Mouse (Mus musculus) MN1 (cell line): ENCODE results near the gene Dgki.

Experiments
- DNase-seq: peaks from one replicate; pipeline ENCODE4 v3.0.0-alpha.2; 2016; ENCODE audit warnings: low spot score

Gene Dgki

DNA sequence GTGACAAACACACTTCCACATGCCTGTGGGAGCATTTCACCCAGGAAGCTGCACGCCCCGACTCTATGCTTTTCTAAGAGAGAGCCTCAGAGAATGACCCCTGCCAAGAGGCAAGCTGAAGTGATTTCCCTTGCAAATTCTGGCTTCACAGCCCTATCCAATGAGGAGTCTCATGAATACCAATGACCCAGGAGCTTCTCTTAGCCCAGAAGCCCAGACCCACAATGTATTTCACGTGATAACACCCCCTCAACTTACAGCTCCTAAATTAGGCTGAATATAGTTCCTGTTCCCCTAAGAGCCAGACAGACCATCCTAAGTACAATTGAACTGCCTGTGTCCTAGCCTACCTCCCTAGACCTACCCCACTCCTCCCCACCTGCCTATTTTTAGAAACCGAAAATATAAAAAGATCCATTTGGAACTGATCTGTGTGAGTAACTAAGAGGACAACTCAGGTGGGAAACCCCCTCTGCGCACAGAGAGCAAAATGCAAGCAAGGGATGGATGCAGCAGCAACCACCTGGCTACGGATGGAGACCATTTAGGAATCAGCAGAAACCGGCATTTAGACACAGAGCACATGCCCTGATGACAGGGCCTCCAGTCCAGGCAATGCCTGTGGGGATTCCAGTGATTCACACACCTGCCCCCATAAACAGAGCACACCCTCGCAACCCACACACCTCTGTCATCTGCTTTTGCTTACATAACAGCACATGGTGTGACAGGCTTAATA, 2.1 kb downstream of the Dgki start:
- DNase-seq: no peak

DNA sequence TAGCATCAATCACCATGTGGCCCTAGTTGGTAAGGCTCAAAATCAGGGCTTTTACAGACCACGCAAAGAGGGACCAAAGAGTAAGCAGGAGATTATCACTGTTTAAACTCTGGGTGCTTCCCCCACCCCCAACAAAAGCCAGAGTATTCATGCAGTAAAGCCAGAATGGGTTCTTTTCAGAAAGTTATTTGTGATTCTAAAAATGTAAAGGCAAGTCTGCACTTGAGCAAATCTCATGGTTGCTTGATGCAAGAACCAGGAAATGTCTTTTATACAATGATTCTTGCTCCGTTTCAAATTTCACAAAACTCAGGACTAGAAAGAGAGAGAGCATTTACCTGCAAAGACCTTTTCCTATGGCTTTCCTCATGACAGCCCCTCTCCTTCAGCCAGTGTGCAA, 7.9 kb downstream of the Dgki start:
- no peak for DNase-seq

DNA sequence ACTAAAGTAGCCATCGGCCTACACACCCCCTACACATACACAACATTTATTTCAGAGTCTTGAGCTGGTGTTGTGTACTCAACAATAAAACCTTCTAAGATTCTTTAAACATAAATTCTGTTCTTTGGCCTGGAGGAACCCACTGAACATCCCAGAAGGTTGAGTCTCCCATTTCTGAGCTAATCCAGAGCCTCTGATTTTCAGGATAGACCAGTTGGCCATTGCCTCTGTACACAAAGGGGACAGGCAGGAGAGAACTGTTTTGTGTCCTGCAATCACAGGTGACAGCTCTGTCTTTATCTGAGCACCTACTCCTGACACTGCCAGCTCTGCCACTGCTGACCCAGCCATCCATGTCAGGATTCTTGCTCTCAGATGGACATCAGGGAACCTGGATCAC, 8.8 kb downstream of the Dgki start:
- no peak for DNase-seq

DNA sequence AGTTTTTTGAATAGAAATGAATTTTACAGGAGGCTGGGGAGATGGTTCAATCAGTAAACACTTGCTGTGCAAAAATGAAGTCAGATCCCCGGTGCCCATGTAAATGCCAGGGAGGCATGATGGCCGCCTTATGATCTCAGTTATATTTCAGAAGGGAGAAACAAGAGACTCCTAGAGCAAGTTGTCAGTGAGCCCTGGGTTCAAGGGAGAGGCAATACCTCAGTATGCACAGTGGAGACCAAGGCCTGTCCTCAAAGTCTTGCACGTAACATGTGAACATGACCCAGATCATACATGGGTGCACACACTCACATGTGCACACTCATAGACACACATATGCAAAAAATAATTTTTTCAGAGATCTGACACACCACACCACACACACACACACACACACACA, 9.3 kb downstream of the Dgki start:
- DNase-seq: no peak

DNA sequence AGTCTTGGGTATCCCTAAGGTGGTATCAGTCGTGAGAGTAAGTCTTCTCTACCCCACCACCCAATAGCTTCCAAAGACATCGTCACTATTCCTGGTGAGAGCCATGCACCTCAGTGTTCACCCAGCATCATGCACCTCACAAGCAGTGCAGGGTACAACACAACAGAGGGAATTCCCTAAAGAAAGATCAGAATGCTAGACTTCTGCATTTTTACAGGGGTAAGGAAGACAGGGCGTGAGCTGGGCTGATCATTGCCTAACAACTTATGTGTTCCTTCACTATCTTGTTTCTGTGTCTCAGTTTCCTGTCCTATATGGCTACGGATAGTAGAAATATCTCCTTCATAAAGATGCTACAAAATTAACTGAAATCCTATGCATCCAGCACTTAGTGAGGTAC, 13.8 kb downstream of the Dgki start:
- no peak for DNase-seq

DNA sequence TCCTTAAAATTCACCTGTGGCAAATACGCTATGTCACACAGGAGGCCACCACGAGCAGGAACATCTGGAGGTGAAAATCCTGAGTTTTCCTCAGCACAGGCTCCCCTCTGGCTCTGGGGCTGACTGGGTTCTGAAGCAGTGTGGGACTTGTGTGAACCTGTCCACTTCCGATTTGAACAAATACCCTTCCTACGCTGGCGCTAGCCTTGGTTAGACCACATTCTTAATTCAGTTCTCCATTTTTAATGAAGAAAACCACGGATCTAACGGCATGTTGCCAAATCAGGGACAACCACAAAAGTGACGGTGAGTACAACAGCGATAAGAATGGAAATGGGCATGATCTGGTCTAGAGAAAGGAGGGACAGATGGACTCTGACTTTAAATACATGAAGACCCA, 15.1 kb downstream of the Dgki start:
- no peak for DNase-seq

DNA sequence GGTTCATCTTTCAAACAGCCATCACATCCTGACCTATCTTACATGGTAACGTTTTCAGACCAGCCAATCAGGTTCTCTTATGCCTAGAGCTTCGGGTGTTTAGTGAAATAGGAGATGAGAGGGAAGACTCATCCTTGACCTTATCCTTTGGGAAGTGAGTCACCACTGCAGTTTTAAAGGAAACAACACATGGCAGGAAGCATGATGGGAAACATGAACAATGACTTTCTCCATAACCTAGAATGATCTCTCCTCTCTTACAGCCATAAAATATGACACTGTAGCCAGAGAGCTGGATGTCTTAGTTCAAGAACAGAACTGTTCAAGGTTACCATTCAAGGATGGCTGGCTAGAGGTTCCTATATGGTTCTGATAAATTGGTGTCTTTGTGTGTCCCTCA, 16.6 kb downstream of the Dgki start:
- no peak for DNase-seq

DNA sequence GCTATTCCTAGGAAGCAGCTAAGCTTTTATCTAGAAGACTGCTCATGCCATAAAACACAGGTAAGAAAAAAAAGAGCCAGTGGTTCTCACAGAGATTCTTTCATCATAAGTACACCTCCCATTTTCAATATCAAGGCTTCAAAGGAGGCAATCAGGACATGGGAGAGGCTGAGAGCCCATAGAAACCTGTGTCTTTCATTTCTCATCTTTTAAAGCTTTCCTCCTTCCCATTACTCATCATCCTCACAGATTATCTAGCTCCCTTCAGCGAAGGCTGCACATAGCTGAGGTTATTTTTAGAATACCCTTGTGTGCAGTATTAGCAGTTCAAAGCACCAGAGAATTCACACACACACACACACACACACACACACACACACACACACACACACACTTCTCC, 17.3 kb downstream of the Dgki start:
- no peak for DNase-seq

DNA sequence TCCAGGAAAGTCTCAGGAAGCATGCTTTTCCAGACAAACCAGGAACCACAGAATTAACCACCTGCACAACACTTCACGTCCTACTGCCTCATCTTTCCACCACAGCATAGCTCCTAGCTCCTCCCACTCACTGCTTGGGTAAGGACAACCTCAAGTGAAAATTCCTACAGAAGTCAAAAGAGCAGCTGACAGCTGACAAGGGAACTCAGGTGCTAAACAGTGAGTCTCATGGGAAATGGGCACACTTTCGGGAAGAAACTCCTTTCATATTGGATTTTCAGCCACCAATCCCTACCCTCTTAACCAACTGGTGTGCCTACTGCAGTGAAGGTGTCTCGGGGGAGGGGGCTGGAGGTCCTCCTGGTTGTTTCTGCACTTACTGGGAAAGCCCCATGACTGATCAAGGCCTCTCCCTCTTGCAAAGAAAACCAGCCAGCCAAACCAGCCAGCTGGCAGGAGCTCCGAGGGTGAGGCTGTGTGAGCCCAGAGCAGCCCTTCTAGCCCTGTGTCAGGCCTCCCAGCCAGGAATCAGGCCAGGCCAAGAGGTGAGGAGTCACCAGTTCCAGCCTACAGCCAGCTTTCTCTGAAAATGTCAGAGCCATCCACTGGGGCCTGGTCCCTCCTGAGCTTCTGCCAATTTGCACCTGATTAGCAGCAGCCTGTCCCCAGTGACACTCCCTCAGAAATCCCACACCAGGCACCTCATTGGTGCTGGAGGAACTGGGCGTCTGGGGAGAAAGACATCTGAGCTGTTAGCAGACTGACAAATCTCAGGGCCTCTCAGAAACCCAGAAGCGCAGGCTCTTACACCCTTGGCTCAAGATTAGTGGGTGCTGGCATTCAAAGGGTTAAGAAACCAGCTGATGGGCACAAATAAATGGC, 22.9 kb downstream of the Dgki start:
- DNase-seq: peak; percentile 68

DNA sequence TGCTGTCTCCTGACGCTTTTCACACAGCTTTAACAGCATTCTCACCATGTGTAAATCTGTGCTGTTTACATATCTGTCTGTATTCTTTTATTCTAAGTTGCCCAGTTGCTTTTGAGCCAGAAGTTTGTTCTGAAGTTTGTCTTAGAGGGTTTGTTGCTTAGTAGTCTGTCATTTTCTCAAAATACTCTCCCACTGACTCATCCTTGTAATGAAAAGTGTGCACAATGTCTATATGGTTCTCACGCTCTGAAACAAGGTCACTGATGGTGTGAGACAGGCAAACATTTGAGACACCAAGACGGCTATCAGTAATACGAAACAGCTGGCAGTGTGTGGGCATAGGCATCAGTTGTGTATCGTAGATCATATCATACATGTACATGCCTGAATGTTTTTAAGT, 23.8 kb downstream of the Dgki start:
- DNase-seq: no peak

DNA sequence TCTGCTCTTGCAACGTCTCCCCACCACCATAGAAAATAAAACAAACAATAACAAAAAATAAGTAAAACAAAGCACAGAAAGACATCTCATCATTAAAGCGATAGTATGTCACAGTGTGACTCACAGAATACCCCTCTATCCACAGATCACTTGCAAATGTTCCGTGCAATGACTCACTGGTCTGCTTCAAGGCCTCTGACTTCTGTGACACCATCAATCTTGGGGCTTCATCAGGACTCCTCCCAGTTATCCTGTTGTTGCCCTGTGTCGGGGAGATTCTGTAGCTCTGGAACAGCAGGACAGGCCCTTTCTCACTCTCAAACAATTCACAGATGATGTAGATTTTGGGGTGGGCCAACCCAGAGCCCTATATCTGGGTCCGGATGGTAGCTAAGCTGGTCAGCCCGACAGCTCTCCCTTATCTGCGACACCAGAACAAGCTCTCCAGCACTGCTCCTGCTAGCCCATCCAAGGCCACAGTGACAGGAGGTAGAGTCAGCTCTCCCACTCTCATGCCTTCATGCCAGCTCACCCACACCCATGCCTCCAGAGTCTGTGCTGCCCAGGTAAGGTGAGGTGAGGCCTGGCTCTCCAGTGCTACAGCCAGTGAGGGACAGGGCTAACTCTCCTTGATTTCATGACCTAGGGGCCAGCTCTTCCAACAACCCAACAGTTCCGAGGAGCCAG, 28.9 kb downstream of the Dgki start:
- DNase-seq: peak; percentile 35

DNA sequence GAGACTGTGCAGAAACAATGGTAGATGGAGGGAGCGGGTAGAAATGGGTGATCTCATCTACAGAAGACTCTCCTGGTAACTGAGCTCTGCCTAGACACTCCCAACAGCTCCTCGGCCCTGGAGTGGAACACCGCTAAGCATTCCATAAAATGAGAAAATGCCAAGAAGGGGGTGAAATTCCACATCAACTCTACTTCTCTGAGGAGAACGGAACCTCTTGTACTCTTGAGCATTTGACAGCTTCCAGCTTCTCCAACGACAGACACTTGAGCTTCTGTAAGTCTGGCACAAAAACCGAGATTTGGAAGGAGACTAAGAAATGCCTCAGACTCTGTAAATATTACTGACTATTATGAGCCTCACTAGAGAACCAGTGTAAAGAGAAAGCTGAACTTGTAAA, 31.4 kb downstream of the Dgki start:
- no peak for DNase-seq

DNA sequence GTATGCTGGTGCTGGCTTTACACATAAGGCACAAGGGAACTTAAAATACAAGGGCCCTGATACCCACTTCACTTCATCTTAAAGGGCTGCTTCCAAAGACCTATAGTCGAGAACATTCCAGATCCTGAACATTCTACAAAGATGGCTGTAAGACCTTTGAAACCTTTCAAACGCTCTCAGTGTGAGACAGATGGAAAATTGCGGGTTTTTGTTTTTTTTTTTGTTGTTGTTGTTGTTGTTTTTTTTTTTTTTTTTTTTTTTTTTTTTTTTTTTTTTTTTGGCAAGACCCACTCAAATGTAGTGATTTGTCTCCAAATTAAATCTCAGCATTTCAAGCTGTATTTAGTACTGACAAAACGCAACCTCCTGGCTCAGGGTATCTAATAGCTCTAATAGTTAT, 32.0 kb downstream of the Dgki start:
- no peak for DNase-seq

DNA sequence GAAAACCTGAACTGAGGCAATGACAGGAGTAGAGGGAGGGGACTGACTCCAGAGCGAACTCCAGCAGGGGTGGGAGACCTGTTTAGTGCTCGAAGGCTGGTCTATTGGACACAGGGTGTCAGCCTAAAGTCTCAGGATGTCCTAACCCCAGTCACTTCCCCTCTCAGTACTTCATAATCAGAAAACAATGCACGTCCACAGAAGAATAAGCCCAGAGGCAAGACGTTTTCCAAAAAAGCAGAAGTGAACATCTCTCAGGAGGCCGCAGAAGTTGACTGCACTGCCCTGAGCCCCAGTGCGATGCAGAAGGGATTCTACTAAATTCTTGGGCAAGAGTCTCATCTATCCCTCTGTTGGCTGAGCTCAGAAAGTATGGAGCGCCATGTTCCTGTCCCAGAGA, 37.5 kb downstream of the Dgki start:
- DNase-seq: no peak

DNA sequence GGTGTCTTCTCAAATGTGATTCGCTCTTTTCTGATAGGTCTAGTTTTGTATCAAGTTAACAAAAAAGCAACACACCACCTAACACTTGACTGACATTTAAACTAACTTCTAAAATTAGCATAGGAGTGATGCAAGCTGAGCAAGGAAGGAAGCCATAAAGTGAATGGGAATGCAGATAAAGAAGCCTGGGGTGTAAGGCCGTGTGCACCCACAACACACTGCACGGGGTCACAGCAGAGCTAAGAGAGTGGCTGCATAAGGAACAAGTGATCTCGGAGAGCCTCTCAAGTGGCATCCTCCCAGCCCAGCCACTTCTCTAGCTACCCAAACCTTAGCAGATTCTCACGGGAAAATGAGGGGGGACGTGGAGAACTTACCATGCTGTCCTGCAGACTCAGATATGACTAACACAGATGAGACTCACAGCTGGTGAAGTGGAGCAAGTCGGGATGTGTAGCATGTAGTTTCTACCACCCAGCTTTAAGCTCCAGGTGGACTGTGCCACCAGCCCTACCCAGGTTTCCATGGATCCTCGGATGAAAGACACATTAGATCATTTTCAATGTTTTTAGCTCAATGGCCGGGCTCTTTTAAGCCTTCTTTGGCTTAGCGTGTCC, 38.6 kb downstream of the Dgki start:
- DNase-seq: no peak

DNA sequence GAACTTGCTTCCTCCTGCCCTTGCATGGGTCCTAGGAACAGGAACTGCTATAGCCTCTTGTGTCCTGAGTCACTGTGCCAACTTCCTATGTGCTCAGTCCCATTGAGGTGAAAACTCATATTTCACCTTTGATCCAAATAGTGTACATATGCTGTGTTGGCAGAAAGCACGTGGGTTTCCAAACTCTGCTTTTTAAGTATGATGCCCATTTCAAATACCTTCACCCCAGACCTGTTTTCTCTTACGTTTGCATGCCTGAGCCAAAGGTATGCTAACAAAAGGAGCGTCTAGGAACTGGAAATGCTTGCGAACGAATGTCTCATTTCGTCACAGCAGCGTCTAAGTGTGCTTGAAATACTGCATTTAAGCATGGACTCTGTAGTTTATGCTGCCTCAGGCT, 41.3 kb downstream of the Dgki start:
- DNase-seq: no peak

DNA sequence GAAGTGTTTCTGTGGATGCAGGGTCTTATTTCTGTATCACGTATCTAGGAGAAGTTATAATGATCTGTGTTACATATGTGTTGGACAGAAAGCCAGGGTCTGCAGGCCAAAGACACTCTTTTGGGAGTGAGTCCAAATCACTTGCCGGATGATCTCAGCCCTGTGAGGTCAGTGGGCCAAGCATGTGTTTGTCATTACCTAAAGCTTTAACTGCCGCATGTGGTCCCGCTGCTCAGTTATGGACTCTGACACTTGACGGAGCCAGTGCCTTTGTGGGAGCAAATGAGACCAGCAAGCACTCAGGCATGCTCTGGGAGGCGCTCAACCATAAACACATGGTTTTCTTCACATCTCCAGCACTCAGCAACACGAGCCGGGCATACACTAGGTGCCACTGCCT, 45.8 kb downstream of the Dgki start:
- DNase-seq: no peak

DNA sequence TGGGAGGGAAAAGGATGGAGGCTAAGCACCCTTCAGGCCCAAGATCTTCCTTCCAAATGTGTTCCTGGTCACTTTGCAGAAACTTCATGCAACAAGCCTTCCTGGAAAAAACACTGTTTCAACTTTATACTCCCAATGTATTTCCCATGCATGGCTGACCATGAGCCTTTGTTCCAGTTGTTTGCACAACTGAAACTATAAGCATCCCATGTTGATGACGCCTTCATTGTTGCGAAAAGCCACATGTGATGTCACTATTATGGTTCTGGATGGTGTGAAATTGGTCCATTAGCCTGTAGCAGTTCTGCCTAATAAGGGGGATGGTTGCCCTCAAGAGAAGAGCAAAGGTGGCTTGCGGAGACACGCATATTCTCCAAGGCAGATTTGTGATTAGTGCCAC, 47.4 kb downstream of the Dgki start:
- DNase-seq: no peak

DNA sequence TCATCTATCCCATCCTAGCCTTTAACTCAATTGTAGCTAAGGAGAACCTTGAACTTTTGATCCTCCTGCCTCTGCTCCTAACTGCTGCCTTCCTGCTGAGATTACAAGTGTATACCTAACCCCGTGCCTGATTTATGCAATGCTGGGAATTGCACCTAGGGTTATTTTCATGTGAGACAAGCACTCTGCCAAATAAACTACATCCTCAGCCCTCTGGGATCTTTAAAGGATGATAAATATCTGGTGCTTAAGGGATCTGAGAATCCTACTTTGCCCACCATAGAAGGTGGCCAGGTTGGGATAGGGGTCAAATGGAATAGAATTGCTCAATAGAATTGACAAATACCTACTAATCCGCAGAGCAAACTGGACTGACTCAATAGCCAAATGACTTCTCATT, 49.3 kb downstream of the Dgki start:
- DNase-seq: no peak

DNA sequence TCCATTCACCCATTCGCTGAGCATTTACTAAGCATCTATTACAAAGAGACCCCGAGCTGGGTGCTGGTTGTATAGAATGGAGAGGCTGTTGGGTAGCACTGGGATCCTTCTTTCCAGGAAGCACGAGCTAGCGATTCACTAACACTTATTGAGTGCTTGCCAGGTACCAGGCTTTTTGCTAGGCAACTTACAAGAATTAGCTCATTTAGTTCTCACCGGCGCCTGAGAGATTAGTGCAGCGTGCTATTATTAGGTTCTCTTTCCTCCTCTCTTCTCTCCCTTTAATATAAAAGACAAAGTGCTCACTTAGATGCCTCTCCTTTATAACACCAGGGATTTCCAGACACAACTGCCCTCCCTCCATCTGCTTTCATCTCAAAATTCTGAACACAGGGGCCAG, 54.2 kb downstream of the Dgki start:
- DNase-seq: no peak

DNA sequence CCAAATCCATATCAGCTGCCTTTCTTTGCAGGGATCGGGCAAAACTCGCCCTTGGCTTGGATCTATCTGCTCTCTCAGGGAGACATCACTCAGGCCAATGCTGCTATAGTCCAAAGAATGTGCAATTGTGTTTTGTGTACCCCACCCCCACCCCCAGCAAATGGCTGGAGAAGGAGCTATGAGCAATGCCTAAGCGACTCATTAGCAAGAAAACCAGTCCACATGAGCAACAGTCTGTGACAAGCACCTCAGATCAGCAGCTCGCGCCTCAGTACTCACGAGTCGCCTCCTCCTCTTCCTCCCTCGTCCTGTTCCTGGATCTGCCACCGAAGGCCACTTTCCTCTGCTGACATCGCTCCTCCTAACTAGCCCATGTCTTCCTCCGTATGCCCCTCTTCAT, 55.9 kb downstream of the Dgki start:
- DNase-seq: no peak

DNA sequence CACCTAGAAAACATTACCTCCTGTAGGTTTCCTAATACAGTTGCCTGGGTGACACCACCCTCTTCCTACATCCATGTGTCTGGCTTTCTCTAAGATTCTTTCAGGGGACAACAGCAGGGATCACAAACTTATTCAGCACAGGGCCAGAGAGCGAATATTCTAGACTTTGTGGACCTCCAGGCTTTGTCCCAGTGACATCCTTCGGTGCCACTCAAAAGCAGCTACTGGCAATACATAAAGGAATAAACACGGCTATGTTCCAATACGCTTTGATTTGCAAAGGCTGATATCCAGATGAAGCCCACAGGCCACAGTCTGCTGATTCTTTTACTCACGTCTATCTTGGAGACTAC, 57.2 kb downstream of the Dgki start:
- DNase-seq: no peak
